Mouse (Mus musculus): ENCODE results near the gene Lilra5. TPM values are rescaled to one million over a fixed set of nuclear protein-coding genes. Genes with fewer than 3 reads are reported as not detected.
"Not testable (repeated sequence)": the region's sequence is repeated elsewhere in the genome, so short reads cannot be mapped to it uniquely, and the experiment has no call there.

The Lilra5 gene
- polyA plus RNA-seq, 1 experiment from 2014 or later = 0.11 TPM

GRCm38 (mm10) chr7:4260521-4260920 lies 23.0 kb downstream of the Lilra5 start:
- not testable (repeated sequence) for H3K27ac ChIP-seq (ENCODE audit: low read depth, low read length); ATAC-seq; H3K9ac ChIP-seq (ENCODE audit: low read depth, low read length); H3K4me3 ChIP-seq (ENCODE audit: low read length); H3K4me2 ChIP-seq (ENCODE audit: low read length); H3K4me1 ChIP-seq (ENCODE audit: control insufficient read depth, insufficient read depth, low read depth, low read length); H3K36me3 ChIP-seq (ENCODE audit: control insufficient read depth, insufficient read depth, low read length); H3K27me3 ChIP-seq (replicated peaks; ENCODE audit: control insufficient read depth, insufficient read depth, low read length); H3K9me3 ChIP-seq (ENCODE audit: control insufficient read depth, low read length)
- WGBS = 97% methylated on average over 1 of the region's 1 CpGs

DNA sequence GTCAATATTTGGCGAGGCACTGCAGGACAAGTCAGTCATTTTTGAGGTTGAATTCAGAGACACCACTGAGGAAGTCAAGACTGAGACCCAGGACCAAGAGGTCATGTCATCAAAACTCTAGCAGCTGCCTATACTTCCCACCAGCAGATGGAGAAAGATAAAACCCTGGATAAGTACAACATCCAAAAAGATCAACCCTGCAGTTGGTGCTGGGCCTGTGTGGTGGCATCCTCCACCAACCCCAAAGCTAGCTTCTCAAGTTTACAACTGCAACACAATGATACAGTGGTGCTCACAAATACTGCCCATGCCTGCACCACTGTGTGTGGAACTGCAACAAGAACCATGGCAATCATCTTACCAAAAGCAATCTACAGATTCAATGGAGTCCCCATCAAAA lies 34.6 kb downstream of the Lilra5 start:
- not testable (repeated sequence) for H3K27me3 ChIP-seq (replicated peaks; ENCODE audit: control insufficient read depth, insufficient read depth, low read length); H3K4me1 ChIP-seq (ENCODE audit: control insufficient read depth, insufficient read depth, low read depth, low read length); ATAC-seq; H3K4me3 ChIP-seq (ENCODE audit: low read length); H3K9me3 ChIP-seq (ENCODE audit: control insufficient read depth, low read length); H3K36me3 ChIP-seq (ENCODE audit: control insufficient read depth, insufficient read depth, low read length); H3K27ac ChIP-seq (ENCODE audit: low read depth, low read length); H3K9ac ChIP-seq (ENCODE audit: low read depth, low read length); H3K4me2 ChIP-seq (ENCODE audit: low read length)
- WGBS = 79% methylated on average over 1 of the region's 1 CpGs

DNA sequence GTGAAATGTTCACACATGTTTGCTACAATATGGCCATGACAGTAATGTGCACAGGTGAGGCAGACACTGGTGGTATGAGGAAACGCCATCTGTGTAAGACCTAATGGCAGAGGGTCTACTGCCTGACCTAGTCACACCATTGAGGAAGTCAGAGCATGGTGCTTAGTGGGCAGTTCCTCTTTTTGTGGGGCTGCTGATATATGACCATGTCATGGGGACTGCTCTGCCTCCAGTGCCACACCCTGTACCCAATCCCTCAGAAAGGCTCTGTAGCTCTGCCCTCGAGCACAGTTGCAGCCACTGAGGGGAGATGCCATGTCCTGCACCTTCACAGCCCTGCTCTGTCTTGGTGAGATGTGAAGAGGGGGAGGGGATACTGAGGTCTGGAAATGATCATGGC lies 36.3 kb downstream of the Lilra5 start:
- not testable (repeated sequence) for H3K4me1 ChIP-seq (ENCODE audit: control insufficient read depth, insufficient read depth, low read depth, low read length); H3K9ac ChIP-seq (ENCODE audit: low read depth, low read length); H3K9me3 ChIP-seq (ENCODE audit: control insufficient read depth, low read length); H3K4me3 ChIP-seq (ENCODE audit: low read length); H3K27me3 ChIP-seq (replicated peaks; ENCODE audit: control insufficient read depth, insufficient read depth, low read length); ATAC-seq; H3K4me2 ChIP-seq (ENCODE audit: low read length); H3K36me3 ChIP-seq (ENCODE audit: control insufficient read depth, insufficient read depth, low read length); H3K27ac ChIP-seq (ENCODE audit: low read depth, low read length)
- 69% methylated on average over 2 of the region's 2 CpGs for WGBS

DNA sequence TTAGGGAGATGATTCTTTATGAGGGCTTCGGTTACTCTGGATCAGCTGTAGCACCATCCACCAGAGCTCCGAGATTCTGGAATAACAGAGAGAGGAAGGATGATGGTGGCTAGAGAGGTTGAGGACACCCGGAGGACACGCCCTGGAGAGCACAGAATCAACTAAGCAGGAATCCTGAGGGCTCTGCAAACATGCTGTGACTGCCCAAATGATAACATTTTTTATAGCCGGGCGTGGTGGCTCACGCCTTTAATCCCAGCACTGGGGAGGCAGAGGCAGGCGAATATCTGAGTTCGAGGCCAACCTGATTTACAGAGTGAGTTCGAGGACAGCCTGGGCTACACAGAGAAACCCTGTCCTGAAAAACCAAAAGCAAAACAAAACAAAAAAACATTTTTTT lies 37.9 kb downstream of the Lilra5 start:
- not testable (repeated sequence) for H3K4me3 ChIP-seq (ENCODE audit: low read length); H3K27ac ChIP-seq (ENCODE audit: low read depth, low read length); H3K9ac ChIP-seq (ENCODE audit: low read depth, low read length); H3K36me3 ChIP-seq (ENCODE audit: control insufficient read depth, insufficient read depth, low read length); H3K4me2 ChIP-seq (ENCODE audit: low read length); H3K4me1 ChIP-seq (ENCODE audit: control insufficient read depth, insufficient read depth, low read depth, low read length); ATAC-seq; H3K9me3 ChIP-seq (ENCODE audit: control insufficient read depth, low read length); H3K27me3 ChIP-seq (replicated peaks; ENCODE audit: control insufficient read depth, insufficient read depth, low read length)
- 92% methylated on average over 10 of the region's 10 CpGs for whole genome bisulfite sequencing

DNA sequence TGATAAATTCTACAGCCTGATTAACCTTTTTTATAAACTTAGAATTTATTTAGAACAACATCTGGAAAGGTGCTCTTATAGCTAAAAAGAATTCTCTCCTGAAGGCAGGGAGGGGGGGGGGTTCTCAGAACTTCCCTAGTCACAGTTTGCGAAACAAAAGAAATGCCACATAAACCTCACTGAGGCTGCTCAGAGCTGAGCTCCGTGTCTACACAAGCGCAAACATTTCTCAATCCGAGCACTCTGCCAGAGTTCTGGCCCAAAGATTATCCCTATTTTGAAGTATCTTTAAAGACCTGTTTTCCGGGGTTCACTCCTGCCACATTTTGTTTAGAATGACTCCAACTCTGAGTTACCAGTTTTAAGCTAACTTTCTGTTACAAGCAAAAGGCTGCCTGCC lies 55.1 kb downstream of the Lilra5 start:
- H3K27ac ChIP-seq (ENCODE audit: low read depth, low read length) = no peak overlapping the region
- no peak overlapping the region for H3K4me3 ChIP-seq (ENCODE audit: low read length)
- H3K4me1 ChIP-seq (ENCODE audit: control insufficient read depth, insufficient read depth, low read depth, low read length) = no peaks in the 10 kb centered on the region
- no peaks in the 10 kb centered on the region for H3K27me3 ChIP-seq (replicated peaks; ENCODE audit: control insufficient read depth, insufficient read depth, low read length)
- H3K9me3 ChIP-seq (ENCODE audit: control insufficient read depth, low read length) = no peaks in the 10 kb centered on the region
- H3K36me3 ChIP-seq (ENCODE audit: control insufficient read depth, insufficient read depth, low read length) = no peaks in the 10 kb centered on the region
- 75% methylated on average over 5 of the region's 5 CpGs for WGBS
- H3K4me2 ChIP-seq (ENCODE audit: low read length) = no peak overlapping the region
- H3K9ac ChIP-seq (ENCODE audit: low read depth, low read length) = no peak overlapping the region
- ATAC-seq = no peak

Other genes starting within 250 kb of the Lilra5 start
- gene Lair1, start 174.6 kb upstream of the Lilra5 start, polyA plus RNA-seq (2015; fragmentation: Nextera tagmentation; extraction: Ambion mirVana) = 3.1 and 3.5 TPM in 2 replicates
- gene Ttyh1, start 118.3 kb upstream of the Lilra5 start, polyA plus RNA-seq (2015; fragmentation: Nextera tagmentation; extraction: Ambion mirVana) = 204 and 239 TPM in 2 replicates
- gene Leng8, start 100.7 kb upstream of the Lilra5 start, polyA plus RNA-seq (2015; fragmentation: Nextera tagmentation; extraction: Ambion mirVana) = 57.4 and 75.4 TPM in 2 replicates
- 6.0 and 6.8 TPM in 2 replicates for gene Leng9, start 87.4 kb upstream of the Lilra5 start, polyA plus RNA-seq (2015; fragmentation: Nextera tagmentation; extraction: Ambion mirVana)
- 8.5 and 9.7 TPM in 2 replicates for gene Cdc42ep5, start 72.9 kb upstream of the Lilra5 start, polyA plus RNA-seq (2015; fragmentation: Nextera tagmentation; extraction: Ambion mirVana)
- not detected in 2 replicates for gene Ncr1, start 100.0 kb downstream of the Lilra5 start, polyA plus RNA-seq (2015; fragmentation: Nextera tagmentation; extraction: Ambion mirVana)
- gene Gp6, start 160.0 kb downstream of the Lilra5 start, polyA plus RNA-seq (2015; fragmentation: Nextera tagmentation; extraction: Ambion mirVana) = 0.04 and 0.05 TPM in 2 replicates
- gene Rdh13, start 207.9 kb downstream of the Lilra5 start, polyA plus RNA-seq (2015; fragmentation: Nextera tagmentation; extraction: Ambion mirVana) = 43.3 and 43.5 TPM in 2 replicates
- 16.3 and 16.5 TPM in 2 replicates for gene Eps8l1, start 222.9 kb downstream of the Lilra5 start, polyA plus RNA-seq (2015; fragmentation: Nextera tagmentation; extraction: Ambion mirVana)

Measured in hindbrain, embryonic 16.5 days (tissue).